9 mouse cellular contexts compared by ENCODE assay signal in genomic region chr10:83080275-83080741, GRCm38 (mm10).
A peak's percentile ranks its signal among the peaks of the same experiment; 100 is the strongest.
DNase-seq lines count a peak whose midpoint lies in the region; ATAC-seq lines count a peak whose summit lies in the region.
"Had no signal": no experiment of that assay in that cellular context is flagged by ENCODE, and none has a peak within 500 bp of the region (broad histone marks: within the 10 kb centered on the region; RNA-seq: fewer than 3 reads in every experiment).

No protein-coding gene starts in this region.

- H3K27me3 ChIP-seq in embryonic facial prominence, embryonic 11.5 days (ENCODE audit: control insufficient read depth, insufficient read depth, low read length): no peaks in the 10 kb centered on the region
- no peaks in the 10 kb centered on the region for H3K27me3 ChIP-seq in intestine, embryonic 15.5 days (replicated peaks)

- peak; percentile 45; the same call in 1 of the 2 replicates for ATAC-seq in embryonic facial prominence, embryonic 11.5 days (replicated peaks; ENCODE audit: insufficient number of reproducible peaks, low FRiP score, low TSS enrichment, low read depth)
- ATAC-seq in intestine, embryonic 15.5 days: peak; percentile 46
- ATAC-seq in megakaryocyte-erythroid progenitor cell, adult 5-6 weeks (replicated peaks; ENCODE audit: low FRiP score, low TSS enrichment, poor library complexity, severe bottlenecking): peak; percentile 77

- H3K36me3 ChIP-seq in embryonic facial prominence, embryonic 11.5 days (replicated peaks; ENCODE audit: control insufficient read depth, insufficient read depth, low read depth, low read length): no peaks in the 10 kb centered on the region
- no peaks in the 10 kb centered on the region for H3K36me3 ChIP-seq in intestine, embryonic 15.5 days
- H3K36me3 ChIP-seq: limb, embryonic 13.5 days had no signal

- 56% methylated on average over 12 of the region's 12 CpGs for WGBS in embryonic facial prominence, embryonic 11.5 days
- 51% methylated on average over 12 of the region's 12 CpGs for WGBS in intestine, embryonic 15.5 days

- H3K27ac ChIP-seq in embryonic facial prominence, embryonic 11.5 days (replicated peaks; ENCODE audit: low read depth, low read length): no peak overlapping the region
- no peak overlapping the region for H3K27ac ChIP-seq in intestine, embryonic 15.5 days
- H3K27ac ChIP-seq: limb, embryonic 13.5 days had no signal

- peaks cover 11% of the 10 kb centered on the region for H3K4me1 ChIP-seq in embryonic facial prominence, embryonic 11.5 days (ENCODE audit: control insufficient read depth, insufficient read depth, low read length)
- H3K4me1 ChIP-seq in intestine, embryonic 15.5 days (replicated peaks): peaks cover 13% of the 10 kb centered on the region; the same call in 1 of the 2 replicates

- H3K4me3 ChIP-seq in embryonic facial prominence, embryonic 11.5 days (ENCODE audit: low read depth, low read length): no peak overlapping the region
- no peak overlapping the region for H3K4me3 ChIP-seq in intestine, embryonic 15.5 days (replicated peaks)
- H3K4me3 ChIP-seq: limb, embryonic 13.5 days had no signal

- peak; percentile 93 for DNase-seq in heart, adult 11 months
- DNase-seq in heart, adult 8-10 months (ENCODE audit: low spot score): no peak
- no peak for DNase-seq in embryonic facial prominence, embryonic 11.5 days (ENCODE audit: low spot score)
- no peak for DNase-seq in layer of hippocampus, postnatal 10 days (ENCODE audit: low spot score in 2 of 2)
- DNase-seq in cerebellum, adult 8-10 months: no peak
- DNase-seq in urinary bladder, postnatal 14 days (ENCODE audit: low spot score): no peak

- H3K9me3 ChIP-seq in embryonic facial prominence, embryonic 11.5 days (replicated peaks; ENCODE audit: control insufficient read depth, low read length): no peaks in the 10 kb centered on the region
- H3K9me3 ChIP-seq in intestine, embryonic 15.5 days: no peaks in the 10 kb centered on the region
- H3K9me3 ChIP-seq: limb, embryonic 13.5 days had no signal

- H3K4me2 ChIP-seq in embryonic facial prominence, embryonic 11.5 days (ENCODE audit: low read depth, low read length): no peak overlapping the region
- H3K4me2 ChIP-seq in intestine, embryonic 15.5 days (replicated peaks): no peak overlapping the region
- H3K4me2 ChIP-seq: limb, embryonic 13.5 days had no signal

- H3K9ac ChIP-seq in embryonic facial prominence, embryonic 11.5 days (replicated peaks; ENCODE audit: low read length): no peak overlapping the region
- no peak overlapping the region for H3K9ac ChIP-seq in intestine, embryonic 15.5 days
- H3K9ac ChIP-seq: limb, embryonic 13.5 days had no signal
